Mouse (Mus musculus) layer of hippocampus, adult 9-10 months (tissue): Measurements from ENCODE around the gene Hist1h1d.
"Not testable (repeated sequence)": the region's sequence is repeated elsewhere in the genome, so short reads cannot be mapped to it uniquely, and the experiment has no call there.

Experiments used
- DNase-seq: peaks from one replicate; pipeline ENCODE4 v3.0.0; 2022; ENCODE audit warnings: low spot score

The Hist1h1d gene

DNA sequence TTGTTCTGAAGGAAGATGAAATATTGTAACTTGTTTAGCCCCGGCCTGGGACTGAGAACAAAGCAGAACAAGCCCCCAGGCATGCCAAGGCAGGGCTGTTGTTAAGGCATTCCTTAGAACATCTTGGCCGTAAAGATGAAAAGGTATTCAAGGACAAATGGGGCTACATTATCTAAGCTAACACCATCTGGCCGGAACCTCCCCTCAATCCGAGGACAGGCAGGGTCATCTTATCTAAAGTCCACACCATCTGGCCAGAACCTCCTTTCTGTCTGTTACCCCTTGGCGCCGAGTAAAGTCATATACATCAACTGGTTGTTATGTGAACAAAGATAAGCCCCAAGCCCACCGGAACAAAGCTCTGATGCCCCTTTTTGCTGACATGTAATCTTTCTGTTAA is 38.8 kb downstream of the Hist1h1d start:
- not testable (repeated sequence) for DNase-seq

DNA sequence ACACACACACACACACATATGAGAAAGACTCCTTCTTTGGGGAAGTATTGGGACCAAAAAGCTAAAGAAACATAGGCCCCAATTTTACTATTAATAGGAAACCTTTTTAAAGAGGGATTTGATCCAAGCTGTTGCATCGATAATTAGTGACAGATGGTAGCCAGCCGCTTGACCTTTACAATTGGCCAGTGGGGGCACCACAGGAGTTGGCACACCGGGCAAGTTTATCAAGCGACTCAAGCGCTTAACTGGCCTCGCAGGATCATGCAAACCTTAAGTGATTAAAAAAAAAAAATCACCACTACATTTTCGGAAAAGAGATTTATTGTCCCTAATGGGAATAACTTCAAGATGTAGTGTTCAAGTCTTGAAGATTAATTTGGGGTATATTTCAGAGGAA is 39.6 kb downstream of the Hist1h1d start:
- no peak for DNase-seq

DNA sequence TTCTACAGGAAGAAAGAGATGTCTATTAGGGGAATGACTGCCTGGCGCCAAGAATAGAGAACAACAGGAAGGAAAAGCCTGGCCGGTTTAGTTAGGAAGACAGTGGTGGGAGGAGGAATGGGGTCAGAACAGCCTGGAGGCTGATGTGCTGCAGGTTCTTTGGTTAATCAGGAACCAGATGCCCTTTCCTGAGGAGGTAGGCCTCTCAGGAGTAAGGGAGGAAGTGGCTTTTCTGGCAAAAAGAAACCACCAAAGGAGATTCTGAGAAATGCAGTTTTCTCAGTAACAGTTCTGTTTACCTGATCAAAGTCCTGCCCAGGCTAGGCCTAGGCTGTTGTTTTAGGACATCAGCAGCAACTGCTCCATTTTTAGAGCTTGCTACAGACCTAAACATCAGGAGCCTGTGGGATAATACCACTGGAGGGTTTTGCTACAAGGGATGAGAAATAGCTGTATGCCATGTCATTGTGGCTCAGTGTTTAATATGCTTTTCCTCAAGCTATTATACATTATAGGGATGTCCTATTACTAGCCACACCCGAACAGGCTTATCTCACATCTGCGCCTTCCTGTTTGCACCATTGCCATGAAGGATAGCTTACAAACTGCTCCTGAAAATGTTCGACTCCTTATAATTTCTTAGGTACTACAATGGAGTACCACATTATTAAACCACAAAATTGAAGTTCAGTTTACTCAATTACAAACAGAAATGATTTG is 40.1 kb downstream of the Hist1h1d start:
- DNase-seq, result no peak

DNA sequence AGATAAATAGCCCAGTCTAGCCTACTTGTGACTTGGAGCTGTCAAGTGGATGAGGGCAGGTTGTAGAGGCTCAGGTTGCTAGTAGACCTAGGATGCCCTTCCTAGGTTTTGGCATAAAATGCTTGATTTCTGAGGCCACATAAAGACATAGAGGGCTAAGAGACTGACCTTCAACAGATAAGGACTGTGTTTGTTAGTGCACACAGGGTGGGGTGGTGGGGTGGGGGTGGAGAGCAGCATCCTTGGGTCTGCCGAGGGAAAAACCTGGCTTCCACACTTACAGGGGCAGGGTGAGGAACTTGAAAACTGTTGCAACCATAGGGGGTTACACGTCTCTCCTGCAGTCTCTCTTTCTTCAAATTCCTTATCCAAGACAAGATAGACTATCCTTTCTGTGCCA is 42.1 kb downstream of the Hist1h1d start:
- no peak for DNase-seq

- no peak for DNase-seq
Measured at GRCm38 (mm10) chr13:23595622-23596372, 42.7 kb downstream of the Hist1h1d start.

GRCm38 (mm10) chr13:23597957-23598356 is 44.9 kb downstream of the Hist1h1d start:
- DNase-seq, result no peak

GRCm38 (mm10) chr13:23603182-23603699 is 50.2 kb downstream of the Hist1h1d start:
- no peak for DNase-seq

GRCm38 (mm10) chr13:23604452-23604851 is 51.4 kb downstream of the Hist1h1d start:
- DNase-seq, result no peak

- no peak for DNase-seq
Measured at GRCm38 (mm10) chr13:23605052-23605451, 52.0 kb downstream of the Hist1h1d start.

GRCm38 (mm10) chr13:23609209-23609608 is 56.1 kb downstream of the Hist1h1d start:
- DNase-seq, result no peak

- DNase-seq, result no peak
Measured at GRCm38 (mm10) chr13:23609844-23610243, 56.8 kb downstream of the Hist1h1d start.
